Mouse (Mus musculus): Measurements from ENCODE around the gene Mapt.

DNA sequence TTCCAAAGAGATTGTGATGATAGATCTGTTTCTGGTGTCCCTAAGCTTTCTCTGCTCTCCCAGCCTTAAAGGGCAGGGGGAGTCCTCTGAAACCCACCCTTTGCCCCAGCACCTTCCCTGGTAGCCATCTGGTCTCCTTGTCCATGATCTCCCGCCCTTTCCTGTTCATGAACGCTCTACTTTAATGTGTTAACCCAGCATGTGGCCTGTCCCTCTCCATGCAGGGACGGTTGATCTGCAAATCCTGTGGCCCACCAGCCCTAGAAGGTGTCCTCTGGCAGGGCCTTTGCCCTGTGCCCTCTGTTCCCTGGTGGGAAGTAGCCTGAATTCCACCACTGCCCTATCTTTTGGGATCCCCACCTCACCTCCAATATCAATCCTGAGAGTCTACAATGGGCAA, 39.3 kb downstream of the Mapt start:
- TF ChIP-seq CTCF (IDR thresholded peaks at IDR 0.05; ENCODE audit: control insufficient read depth, insufficient read depth, insufficient replicate concordance, low read depth, low read length): no peak
- TF ChIP-seq POLR2A (IDR thresholded peaks at IDR 0.05; ENCODE audit: control insufficient read depth, low read depth, low read length): no peak

All from testis, adult 2 months (tissue).